Mouse (Mus musculus) cerebellum, adult 9-11 months (tissue): ENCODE measurements around the gene Trove2.

Experiments
- DNase-seq: peaks from one replicate; pipeline ENCODE4 v3.0.0; 2022

The Trove2 gene

DNA sequence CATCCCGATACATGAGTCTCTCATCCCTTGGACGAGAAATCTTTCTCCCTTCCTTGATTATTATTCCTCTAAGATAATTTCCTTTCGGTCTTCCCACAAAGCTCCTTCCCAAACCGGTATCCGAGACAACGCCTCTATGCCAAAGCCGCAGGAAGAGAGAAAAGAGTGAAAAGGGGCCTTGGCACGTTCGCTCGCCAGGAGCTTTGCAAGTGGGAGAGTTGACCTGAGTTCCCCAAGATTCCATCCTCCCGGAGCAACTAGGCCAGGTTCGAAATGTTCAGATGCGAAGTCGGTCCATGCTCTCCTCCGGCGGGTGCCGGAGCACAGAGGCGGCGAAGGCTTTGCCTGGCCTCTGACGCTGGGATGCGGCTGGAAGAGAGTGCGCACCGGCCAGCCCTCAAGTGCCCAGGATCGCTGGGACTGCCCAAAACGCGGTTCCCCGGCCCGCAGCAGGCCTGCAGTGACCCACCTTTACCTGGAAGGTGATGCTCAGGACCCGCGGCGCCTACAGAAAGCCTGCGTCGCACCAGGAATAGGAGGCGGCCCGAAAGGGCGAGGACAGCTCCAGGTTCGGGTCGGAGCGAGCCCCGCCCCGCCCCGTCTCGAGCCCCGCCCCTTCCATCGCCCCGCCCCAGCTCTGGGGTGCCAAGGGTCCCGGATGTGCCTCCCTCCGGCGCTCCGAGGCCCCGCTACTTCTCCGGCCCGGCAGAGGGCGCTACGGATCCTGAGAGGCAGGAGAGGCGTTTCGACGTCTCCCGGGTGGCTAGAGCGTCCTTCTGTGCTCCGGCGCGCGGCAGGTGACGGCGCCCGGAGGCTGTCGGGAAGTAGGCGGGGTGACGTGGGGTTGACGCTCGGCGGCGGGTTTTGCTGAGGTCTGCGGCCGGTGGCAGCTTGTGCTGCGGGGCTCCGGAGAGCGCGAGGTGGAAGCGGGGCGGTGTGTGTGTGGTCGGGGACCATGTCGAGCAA lies at the start of gene Trove2, which contains the start of gene Uchl5:
TSS of gene Trove2 (minus strand) at position 623 of the 966 bp plus-strand sequence.
TSS of gene Uchl5 (plus strand) at position 827 of the 966 bp plus-strand sequence.
- DNase-seq, result peak; percentile 98

DNA sequence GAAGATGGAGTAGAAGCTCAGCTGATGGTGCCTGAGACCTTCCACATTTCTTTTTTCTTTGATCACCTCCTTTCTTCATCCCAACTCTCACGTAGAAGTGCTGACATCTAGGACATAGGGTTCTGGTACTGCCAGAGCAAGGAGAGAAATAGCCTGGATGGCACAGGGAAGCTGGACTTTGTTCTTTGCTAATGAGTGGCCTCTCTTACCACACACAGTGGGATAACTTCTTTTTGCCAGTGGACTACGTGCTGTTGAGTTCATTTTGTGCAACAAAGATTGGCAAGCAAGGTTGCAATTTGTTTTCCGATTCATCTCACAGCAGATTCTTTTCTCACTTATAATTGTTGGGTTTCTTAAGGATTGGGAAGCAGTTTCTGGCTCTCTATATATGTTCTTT lies 45.8 kb upstream of the Trove2 start:
- no peak for DNase-seq

DNA sequence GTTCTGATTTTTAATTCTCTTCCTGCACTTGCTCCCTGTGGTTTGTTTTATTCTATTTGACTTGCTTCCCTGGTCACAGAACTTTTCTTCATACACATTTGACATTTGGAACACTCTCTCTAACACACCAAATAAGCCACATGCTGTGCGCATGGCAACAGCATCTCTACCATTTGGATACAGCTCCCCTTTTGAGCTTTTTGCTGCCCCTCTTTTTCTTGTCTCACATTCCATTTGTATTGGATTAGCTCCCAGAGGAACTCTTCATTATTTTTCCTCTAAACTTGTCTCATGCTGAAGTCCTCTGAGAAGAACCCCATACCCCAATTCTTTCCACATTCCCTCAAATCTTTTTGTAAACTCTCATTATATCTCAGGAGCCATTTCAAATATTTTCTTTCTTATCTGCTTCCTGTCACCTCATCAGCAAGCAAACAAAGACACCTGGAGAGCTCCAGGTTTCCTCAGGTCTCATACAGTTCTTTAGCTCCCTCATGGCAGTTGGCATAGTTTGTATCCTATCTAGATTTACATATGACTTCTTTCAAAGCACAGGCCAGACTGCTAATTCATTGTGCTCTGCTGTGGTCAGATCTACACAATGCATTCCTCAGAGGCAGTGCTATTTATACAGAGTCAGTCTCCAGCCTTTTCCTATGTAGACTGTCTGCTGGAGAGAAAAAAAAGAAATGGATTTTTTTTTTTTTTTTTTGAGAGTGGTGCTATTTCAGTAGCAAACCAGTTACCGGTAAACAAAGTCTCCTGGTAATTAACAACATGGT lies 43.4 kb upstream of the Trove2 start:
- DNase-seq, result no peak

DNA sequence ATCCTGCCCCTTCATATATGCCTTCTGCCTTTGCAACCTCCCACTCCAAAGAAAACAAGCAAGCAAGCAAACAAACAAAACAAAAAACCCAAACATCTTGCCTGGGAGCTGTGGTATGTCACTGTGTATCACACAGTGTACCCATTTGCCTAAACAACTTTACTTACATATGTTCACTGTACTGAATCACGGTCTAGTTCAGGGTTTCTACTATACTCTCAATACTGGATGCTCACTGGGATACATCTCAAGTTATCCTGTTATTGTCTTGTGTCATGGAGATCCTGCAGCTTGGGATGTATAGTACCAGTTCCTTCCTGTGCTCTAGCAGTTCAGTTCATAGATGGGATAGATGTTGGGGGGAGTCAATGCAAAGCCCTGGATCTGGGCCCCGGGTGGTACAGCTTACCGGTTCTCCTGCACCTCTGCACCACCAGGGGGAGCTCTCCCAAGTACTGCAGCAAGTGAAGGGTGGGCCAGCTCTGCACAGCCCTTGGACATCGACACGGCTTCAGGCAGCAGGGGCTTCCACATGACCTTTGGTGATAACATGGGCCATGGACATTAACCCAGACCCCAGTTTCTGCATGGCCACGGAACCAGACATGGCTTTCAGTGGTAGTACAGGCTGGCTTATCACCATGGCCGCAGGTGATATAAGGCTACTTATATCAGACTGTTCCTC lies 37.0 kb upstream of the Trove2 start:
- peak; percentile 33 for DNase-seq

DNA sequence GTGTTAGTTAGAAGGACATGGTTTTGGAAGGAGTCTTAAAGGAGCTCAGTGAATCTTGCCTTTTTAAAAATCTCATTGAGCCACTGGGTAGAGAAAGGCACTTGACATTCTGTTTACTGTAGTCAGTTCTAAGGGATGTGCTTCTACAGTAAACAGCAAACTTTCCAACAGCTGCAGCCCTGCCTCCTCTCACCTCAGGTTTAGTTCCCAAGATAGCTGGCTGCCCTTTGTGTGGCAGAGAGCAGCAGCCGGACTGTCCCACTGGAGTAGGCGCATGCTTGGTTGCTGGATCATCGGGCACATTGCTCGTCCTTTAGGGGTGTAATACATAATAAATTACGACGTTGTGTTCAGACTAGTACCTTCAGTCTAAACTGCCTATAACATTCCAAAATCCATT lies 32.2 kb upstream of the Trove2 start:
- no peak for DNase-seq

DNA sequence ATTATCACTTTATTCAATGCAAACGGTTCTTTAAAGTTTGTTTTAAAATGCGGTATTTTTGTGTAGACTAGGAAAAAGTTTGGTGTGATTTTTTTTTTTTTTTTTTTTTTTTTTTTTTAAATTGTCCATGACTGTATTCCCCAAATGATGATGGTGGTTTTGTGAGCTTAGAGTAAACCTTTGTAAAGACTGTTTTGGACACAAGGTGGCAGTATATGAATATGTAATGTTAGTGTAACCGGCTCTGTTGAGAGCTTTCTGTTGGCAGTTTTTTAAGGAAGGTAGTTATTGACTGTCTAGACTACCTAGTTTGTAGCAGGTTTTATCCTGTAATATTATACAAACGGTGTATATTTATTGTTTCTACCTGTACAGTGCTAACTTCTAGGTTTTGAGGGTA lies 26.7 kb upstream of the Trove2 start:
- DNase-seq, result no peak

DNA sequence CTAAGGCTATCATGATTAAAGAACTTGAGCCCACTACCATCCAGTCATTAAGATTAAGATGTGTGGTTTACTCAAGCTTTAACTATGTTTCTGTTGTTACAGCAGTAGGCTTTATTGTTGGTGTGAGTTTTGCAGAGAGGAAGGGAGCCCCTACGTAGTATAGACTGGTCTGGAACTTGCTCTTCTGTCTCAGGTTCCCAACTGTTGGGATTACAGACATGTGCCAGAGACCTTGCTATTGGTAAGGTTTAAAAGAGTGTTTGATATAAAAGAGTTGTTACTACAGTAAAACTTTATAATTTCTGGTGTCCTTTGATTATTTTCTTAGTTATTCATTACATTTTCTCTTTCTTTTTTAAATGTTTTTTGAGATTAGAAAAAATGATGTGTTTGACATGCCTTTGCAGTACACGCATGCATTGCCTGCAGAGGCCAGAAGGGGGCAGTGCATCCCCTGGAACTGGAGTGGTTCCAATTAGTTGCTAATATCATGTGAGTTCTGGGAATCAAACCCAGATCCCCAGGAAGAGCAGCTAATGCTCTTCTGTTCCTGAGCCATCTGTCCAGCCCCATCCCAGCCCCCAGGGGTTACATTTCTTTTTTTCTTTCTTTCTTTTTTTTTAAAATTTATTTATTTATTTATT lies 11.8 kb upstream of the Trove2 start:
- peak; percentile 8 for DNase-seq

DNA sequence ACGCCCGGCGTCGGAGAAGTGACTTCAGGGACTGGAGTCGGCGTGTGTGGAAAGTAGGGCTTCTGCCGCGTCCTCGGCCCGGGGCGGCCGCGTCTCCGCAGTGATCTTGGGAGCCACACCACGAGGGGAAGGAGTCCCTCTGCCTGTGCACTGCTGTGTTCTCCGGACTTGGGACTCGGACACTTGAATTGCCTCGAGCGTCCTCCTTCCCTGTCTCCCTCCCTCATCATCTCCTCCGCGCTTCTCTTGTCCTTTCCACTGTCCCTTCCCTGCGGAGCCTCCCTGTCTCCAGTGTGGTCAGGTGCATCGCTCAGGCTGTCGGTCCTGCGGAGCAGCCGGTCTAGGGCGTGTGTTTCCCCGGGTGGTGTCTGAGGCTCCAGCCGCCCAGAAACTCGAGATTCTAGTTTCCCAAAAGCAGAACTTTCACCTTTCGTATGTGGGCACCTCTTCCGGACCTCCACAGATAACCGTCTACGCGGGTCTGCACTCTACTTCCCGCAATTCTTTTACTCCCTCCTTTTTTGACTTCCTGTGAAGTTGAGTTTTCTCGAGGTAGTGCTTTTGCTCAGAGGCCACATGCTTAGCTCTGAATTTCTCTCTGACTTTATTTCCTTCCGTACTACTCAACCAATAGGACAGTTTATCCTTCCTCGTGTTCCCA lies 820 bp upstream of the Trove2 start:
- no peak for DNase-seq

DNA sequence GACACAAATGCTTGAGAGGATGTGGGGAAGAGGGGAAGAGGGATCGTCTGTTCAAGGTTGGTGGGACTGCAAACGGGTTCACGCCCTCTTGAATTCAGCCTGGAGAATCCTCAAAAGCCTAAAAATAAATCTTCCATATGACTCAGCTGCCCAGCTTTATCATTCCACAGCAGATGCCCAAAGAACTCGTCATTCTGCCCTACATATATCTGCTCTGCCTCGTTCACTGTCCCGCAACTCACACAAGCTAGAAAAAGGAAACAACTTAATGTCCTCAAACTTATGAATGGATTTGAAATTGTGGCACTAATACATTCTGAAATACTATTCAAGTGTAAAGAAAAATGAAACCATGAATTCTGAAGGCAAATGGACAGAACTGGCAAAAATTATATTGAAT lies 3.0 kb downstream of the Trove2 start:
- DNase-seq, result no peak

DNA sequence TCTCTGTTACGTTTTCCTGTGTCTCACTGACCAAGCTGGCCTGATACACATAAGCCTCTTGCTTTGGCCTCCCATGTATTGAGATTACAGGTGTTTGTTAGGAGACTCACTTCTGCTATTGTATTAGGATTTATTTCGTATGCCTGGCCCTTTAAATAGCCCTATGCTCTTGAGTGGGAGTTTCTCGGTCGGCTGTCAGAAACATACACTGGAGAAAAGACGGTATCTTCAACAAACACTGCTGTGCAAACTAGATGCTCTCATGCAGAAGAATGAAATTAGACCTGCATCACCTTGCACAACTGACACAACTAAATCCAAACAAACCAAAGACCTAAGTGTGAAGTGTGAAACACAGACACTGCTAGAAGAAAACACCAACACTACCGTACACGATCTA lies 3.8 kb downstream of the Trove2 start:
- DNase-seq, result no peak

DNA sequence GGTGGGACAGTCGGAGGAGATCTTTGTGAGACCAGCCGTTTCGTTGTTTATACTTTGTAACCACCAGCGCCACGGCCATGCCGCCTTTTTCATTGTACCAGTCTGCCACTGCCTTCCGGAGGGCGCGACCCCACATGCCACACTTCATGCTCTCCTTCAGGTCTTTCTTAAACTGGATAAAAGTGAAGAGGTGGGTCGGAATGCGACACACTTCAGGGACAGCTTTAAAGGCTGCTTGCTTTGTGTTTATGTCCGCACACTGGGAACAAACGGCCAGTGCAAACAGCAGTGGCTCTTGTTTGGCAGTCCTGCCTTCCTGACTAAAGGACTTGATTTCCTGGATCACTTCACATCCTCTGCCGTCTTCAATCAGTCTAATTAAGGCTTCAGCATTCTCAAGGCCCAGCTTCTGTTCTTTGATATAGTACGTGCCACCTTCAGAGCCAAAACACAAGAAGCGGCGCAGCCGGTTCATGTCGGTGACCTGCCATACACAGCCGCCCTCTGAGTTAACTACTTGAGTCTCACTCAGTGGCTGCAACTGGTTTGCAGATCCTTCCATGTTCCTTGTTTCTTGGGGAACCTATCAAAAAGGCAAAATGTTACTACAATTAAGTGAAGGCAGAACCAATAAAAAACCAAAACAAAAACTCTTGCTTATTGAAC lies 6.3 kb downstream of the Trove2 start:
- no peak for DNase-seq

DNA sequence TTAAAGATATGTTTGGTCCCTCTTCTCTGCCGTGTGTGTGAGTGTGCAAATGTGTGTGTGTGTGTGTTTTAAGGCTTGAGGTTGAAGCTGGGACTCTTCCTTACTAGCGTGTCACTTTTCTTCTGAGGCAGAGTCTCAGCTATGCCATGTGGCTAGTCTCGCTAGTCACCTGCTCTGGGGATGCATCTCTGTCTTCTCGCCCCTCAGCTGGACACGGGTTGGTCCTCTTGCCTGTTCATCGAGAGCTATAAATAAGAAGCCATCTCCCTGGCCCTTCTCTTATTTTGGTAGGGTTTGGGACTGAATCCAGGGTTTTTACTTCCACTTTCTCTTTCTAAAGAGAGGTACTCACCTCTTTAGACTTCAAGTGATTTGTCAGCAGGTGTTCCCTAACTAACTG lies 10.6 kb downstream of the Trove2 start:
- DNase-seq, result no peak

DNA sequence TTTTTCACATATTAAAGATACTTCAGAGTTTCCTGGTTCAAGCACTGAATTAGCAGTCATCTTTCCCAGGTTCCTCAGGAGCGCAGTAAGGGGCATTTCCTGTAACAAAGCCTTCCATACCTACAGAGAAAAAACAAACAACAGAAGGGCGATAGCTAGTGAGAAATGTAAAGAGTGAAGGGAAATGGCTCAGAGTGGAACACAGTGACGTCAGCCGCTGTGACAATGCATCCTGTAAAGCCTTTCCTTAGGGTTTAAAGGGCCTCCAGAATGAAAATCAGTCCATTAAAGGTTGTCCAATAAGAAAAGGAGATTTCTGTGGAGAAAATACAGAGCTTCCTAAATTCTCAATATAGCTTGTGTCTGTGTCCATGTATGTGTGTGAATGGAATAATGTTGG lies 11.1 kb downstream of the Trove2 start:
- no peak for DNase-seq

DNA sequence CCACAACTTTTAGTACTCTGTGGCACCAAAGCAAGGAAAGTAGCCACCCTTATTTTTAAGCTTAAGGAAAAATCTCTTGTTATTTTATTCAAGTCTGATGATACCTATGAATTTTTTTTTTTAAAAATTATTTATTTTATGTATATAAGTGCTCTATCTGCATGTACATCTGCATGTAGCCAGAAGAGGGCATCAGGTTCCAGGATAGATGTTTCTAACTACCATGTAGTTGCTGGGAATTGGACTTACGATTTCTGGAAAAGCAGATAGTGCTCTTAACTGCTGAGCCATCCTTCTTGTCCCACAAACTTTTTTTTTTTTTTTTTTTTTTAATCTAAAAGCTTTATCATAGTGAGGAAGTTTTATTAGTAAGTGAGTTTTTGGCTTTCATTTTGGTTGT lies 12.4 kb downstream of the Trove2 start:
- no peak for DNase-seq

DNA sequence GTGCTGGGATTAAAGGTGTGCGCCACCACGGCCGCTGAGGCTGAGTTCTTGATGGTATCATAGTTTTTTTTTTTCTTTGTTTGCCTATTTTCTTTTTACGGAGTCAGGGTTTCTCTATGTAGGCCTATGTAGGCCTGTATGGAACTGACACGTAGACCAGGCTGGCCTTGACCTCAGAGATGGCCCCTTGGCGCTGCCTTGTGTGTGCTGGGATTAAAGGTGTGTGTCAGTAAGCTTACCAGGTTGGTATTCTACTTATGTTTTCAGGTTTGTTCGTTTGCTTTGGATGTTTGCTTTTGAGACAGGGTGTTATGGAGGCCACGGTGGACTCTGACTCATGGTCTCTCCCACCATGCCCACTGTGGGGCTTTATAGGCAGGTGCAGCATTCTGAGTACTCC lies 14.7 kb downstream of the Trove2 start:
- no peak for DNase-seq

DNA sequence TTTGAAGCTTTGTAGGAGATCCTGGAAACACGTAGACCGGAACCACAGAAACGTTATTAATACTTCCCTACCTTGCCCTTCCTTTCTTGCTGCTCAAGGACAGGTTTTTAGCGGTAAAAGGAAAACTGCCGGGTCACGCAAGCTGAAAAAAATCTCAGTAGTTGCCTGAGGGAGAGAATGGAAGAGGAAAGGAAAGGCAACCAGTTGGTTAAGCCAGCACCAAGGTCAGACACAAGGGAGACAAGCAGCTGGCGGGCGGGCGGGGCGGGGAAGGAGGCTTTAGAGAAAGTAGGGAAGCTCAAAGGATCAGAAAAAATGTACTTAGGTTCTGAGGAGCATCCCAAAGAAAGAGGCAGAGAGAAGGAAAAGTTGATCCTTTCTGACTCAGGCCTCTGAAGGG lies 31.0 kb downstream of the Trove2 start:
- no peak for DNase-seq

DNA sequence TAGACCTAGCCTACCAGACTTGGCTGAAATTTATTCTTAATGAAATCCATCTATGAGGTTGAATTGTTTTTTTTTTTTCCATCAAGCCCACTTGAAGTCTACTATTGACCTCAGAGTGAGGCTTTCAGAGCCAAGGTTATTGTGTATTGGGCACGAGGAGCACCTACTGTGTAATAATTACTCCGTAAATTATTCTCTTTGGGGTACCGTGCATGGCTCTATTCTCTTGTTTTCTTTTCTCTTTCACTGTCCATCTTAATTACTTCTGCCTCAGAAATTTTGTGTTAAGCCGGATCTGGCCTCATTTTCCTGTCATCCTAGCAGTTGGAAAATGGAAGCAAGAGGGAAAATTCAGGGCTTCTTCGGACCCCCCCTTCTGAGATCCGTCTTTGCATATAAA lies 34.7 kb downstream of the Trove2 start:
- DNase-seq, result no peak

DNA sequence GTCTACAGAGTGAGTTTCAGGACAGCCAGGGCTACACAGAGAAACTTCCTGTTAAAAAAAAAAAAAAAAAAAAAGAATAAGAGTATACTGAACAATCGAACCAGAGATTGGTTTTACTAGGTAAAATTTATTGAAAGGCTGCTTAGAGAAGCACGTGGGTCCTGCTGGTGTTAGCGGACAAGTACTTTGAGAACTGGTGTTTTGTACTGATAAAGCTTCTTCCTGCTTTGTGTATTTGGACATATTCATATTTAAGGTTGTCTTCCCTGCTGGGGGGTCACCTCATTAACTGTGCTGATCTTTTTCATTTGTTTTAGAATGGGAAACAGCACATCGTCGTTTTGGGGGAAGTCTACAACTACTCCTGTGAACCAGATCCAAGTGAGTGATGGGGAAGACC lies 35.5 kb downstream of the Trove2 start:
- no peak for DNase-seq

DNA sequence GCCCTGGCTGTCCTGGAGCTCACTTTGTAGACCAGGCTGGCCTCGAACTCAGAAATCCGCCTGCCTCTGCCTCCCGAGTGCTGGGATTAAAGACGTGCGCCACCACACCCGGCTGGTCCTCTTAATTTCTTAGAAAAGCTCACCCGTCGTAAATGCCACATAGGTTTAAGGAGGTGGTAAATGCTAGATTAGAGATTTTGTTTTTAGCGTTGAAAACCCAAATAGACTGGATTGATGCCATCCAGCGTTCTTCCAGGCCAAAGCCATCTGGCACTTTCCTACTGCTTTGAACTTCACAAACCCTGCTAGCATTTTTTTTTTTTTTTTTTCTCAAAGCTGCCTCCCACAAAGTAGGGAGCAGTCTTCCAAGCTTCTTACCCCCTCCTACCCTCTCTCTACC lies 36.3 kb downstream of the Trove2 start:
- DNase-seq, result peak; percentile 50

DNA sequence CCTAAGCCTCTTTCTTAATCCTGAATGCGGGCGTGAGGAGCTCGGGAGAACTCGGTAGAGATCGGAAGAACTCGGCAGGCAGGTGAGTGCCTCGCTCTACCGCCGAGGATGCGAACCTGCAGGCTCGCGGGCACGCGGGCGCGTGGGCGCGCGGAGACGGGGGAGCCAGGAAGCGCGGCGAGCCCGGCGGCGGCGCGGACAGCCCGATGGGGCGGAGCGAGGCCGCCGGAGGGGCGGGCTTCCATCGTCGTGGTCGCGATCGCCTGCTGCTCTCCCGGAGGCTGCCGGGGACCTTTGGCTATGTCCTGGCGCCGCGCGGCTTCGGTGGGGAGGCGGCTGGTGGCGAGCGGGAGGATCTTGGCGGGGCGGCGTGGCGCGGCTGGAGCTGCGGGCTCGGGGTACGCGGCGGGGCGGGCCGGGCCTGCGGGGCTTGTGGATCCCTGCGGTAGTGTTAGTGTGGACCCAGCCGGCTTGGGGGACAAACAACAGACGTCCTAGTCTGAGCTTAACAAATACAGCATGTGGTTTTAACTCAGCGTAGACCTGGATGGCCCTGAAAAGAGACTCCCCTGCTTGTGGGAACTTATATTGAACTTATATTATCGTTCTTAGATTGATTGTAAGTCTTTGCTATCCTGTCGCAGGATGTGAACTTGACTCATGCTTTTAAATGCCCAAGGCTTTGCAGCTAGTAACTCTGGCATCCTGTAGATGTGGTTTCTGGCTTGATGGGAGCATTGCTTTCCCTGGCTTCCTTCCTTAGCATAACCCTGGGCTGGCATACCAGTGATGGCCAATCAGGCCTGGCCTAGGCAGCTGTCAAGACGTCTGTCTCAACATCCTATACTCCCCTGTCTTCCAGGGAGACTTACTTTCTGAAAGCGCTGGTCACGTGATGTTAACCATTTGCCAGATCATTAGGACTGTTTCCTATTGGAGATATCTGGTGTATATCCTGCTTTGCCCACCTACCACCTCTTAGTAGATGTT lies 37.2 kb downstream of the Trove2 start:
- peak; percentile 95 for DNase-seq
